Mouse (Mus musculus): ENCODE data around the gene B3gnt8. TPM values are rescaled to one million over a fixed set of nuclear protein-coding genes. Genes with fewer than 3 reads are reported as not detected.

The B3gnt8 gene
- polyA plus RNA-seq, 1 experiment from 2014 or later, result 10.5 TPM

- Histone ChIP-seq H3K4me2 (ENCODE audit: low read depth, low read length) (no peak within 1 kb of the TSS), H3K27ac (ENCODE audit: low read length) (no peak within 1 kb of the TSS), H3K4me3 (ENCODE audit: low read length) (no peak within 1 kb of the TSS), H3K9ac (ENCODE audit: low read length) (no peak within 1 kb of the TSS), H3K9me3 (ENCODE audit: control insufficient read depth, low read length) (no peaks in the 10 kb centered on the region), H3K36me3 (ENCODE audit: control insufficient read depth, insufficient read depth, low read length) (no peaks in the 10 kb centered on the region), H3K4me1 (replicated peaks; ENCODE audit: control insufficient read depth, insufficient read depth, low read length) (no peaks in the 10 kb centered on the region; the same call in 1 of the 2 replicates), H3K27me3 (ENCODE audit: control insufficient read depth, insufficient read depth, low read depth, low read length) (no peaks in the 10 kb centered on the region; the same call in 1 of the 2 replicates)
- WGBS, result 72% methylated on average over 5 of the region's 5 CpGs
- no peak for ATAC-seq (ENCODE audit: low read depth)
Observed at GRCm38 (mm10) chr7:25615706-25616011, 10.8 kb upstream of the B3gnt8 start, which contains the start of gene Erich4. Erich4 (minus strand) TSS chr7:25615892.

GRCm38 (mm10) chr7:25617376-25618160 is 8.9 kb upstream of the B3gnt8 start:
- Histone ChIP-seq H3K27ac (ENCODE audit: low read length) (no peak overlapping the region), H3K4me3 (ENCODE audit: low read length) (no peak overlapping the region), H3K9ac (ENCODE audit: low read length) (no peak overlapping the region), H3K27me3 (ENCODE audit: control insufficient read depth, insufficient read depth, low read depth, low read length) (no peaks in the 10 kb centered on the region), H3K36me3 (ENCODE audit: control insufficient read depth, insufficient read depth, low read length) (no peaks in the 10 kb centered on the region), H3K4me1 (replicated peaks; ENCODE audit: control insufficient read depth, insufficient read depth, low read length) (no peaks in the 10 kb centered on the region; the same call in 1 of the 2 replicates), H3K4me2 (ENCODE audit: low read depth, low read length) (no peak overlapping the region), H3K9me3 (ENCODE audit: control insufficient read depth, low read length) (no peaks in the 10 kb centered on the region)
- no peak for ATAC-seq (ENCODE audit: low read depth)
- 82% methylated on average over 10 of the region's 10 CpGs for WGBS

GRCm38 (mm10) chr7:25618865-25619721 is 7.4 kb upstream of the B3gnt8 start, which contains the start of gene Dmac2:
Dmac2 (plus strand) TSS chr7:25619414.
- Histone ChIP-seq H3K4me3 (ENCODE audit: low read length) (peak within 1 kb of the TSS; percentile 69), H3K4me2 (ENCODE audit: low read depth, low read length) (peak within 1 kb of the TSS; percentile 70), H3K4me1 (replicated peaks; ENCODE audit: control insufficient read depth, insufficient read depth, low read length) (no peaks in the 10 kb centered on the region; the same call in 1 of the 2 replicates), H3K27ac (ENCODE audit: low read length) (0 out of 2 replicates have a peak within 1 kb of the TSS, but pooled peaks have one; percentile 12), H3K36me3 (ENCODE audit: control insufficient read depth, insufficient read depth, low read length) (no peaks in the 10 kb centered on the region), H3K27me3 (ENCODE audit: control insufficient read depth, insufficient read depth, low read depth, low read length) (no peaks in the 10 kb centered on the region), H3K9me3 (ENCODE audit: control insufficient read depth, low read length) (no peaks in the 10 kb centered on the region), H3K9ac (ENCODE audit: low read length) (peak within 1 kb of the TSS; percentile 70)
- peak; percentile 94 for ATAC-seq (ENCODE audit: low read depth)
- WGBS, result 1% methylated on average over 53 of the region's 53 CpGs

GRCm38 (mm10) chr7:25619722-25619991 is 6.8 kb upstream of the B3gnt8 start:
- no peak for ATAC-seq (ENCODE audit: low read depth)
- no peaks in the 10 kb centered on the region for H3K27me3 ChIP-seq (ENCODE audit: control insufficient read depth, insufficient read depth, low read depth, low read length)
- 0 out of 2 replicates have a peak overlapping the region, but pooled peaks have one; percentile 12 for H3K27ac ChIP-seq (ENCODE audit: low read length)
- no peaks in the 10 kb centered on the region for H3K9me3 ChIP-seq (ENCODE audit: control insufficient read depth, low read length)
- WGBS, result 13% methylated on average over 5 of the region's 5 CpGs
- no peaks in the 10 kb centered on the region for H3K36me3 ChIP-seq (ENCODE audit: control insufficient read depth, insufficient read depth, low read length)
- H3K4me2 ChIP-seq (ENCODE audit: low read depth, low read length), result peak overlapping the region; percentile 70
- peak overlapping the region; percentile 69 for H3K4me3 ChIP-seq (ENCODE audit: low read length)
- H3K4me1 ChIP-seq (replicated peaks; ENCODE audit: control insufficient read depth, insufficient read depth, low read length), result no peaks in the 10 kb centered on the region; the same call in 1 of the 2 replicates
- H3K9ac ChIP-seq (ENCODE audit: low read length), result peak overlapping the region; percentile 70

- H3K27me3 ChIP-seq (ENCODE audit: control insufficient read depth, insufficient read depth, low read depth, low read length), result no peaks in the 10 kb centered on the region
- no peaks in the 10 kb centered on the region for H3K9me3 ChIP-seq (ENCODE audit: control insufficient read depth, low read length)
- H3K36me3 ChIP-seq (ENCODE audit: control insufficient read depth, insufficient read depth, low read length), result no peaks in the 10 kb centered on the region
- ATAC-seq (ENCODE audit: low read depth), result no peak
- no peak overlapping the region for H3K27ac ChIP-seq (ENCODE audit: low read length)
- WGBS, result 87% methylated on average over 5 of the region's 5 CpGs
- peak overlapping the region; percentile 69 for H3K4me3 ChIP-seq (ENCODE audit: low read length)
- H3K4me1 ChIP-seq (replicated peaks; ENCODE audit: control insufficient read depth, insufficient read depth, low read length), result no peaks in the 10 kb centered on the region; the same call in 1 of the 2 replicates
- peak overlapping the region; percentile 70 for H3K4me2 ChIP-seq (ENCODE audit: low read depth, low read length)
- H3K9ac ChIP-seq (ENCODE audit: low read length), result no peak overlapping the region
Observed at GRCm38 (mm10) chr7:25620101-25620500, 6.4 kb upstream of the B3gnt8 start.

- Histone ChIP-seq H3K27me3 (ENCODE audit: control insufficient read depth, insufficient read depth, low read depth, low read length) (no peaks in the 10 kb centered on the region), H3K9ac (ENCODE audit: low read length) (no peak overlapping the region), H3K9me3 (ENCODE audit: control insufficient read depth, low read length) (no peaks in the 10 kb centered on the region), H3K4me1 (replicated peaks; ENCODE audit: control insufficient read depth, insufficient read depth, low read length) (no peaks in the 10 kb centered on the region; the same call in 1 of the 2 replicates), H3K27ac (ENCODE audit: low read length) (no peak overlapping the region), H3K4me3 (ENCODE audit: low read length) (no peak overlapping the region), H3K36me3 (ENCODE audit: control insufficient read depth, insufficient read depth, low read length) (no peaks in the 10 kb centered on the region), H3K4me2 (ENCODE audit: low read depth, low read length) (no peak overlapping the region)
- WGBS, result 85% methylated on average over 11 of the region's 11 CpGs
- no peak for ATAC-seq (ENCODE audit: low read depth)
Observed at GRCm38 (mm10) chr7:25620751-25621150, 5.7 kb upstream of the B3gnt8 start.

- 90% methylated on average over 11 of the region's 11 CpGs for WGBS
- ATAC-seq (ENCODE audit: low read depth), result no peak
- no peak overlapping the region for H3K9ac ChIP-seq (ENCODE audit: low read length)
- H3K4me3 ChIP-seq (ENCODE audit: low read length), result no peak overlapping the region
- no peaks in the 10 kb centered on the region for H3K9me3 ChIP-seq (ENCODE audit: control insufficient read depth, low read length)
- H3K4me2 ChIP-seq (ENCODE audit: low read depth, low read length), result no peak overlapping the region
- peaks cover 21% of the 10 kb centered on the region for H3K4me1 ChIP-seq (replicated peaks; ENCODE audit: control insufficient read depth, insufficient read depth, low read length)
- H3K27me3 ChIP-seq (ENCODE audit: control insufficient read depth, insufficient read depth, low read depth, low read length), result no peaks in the 10 kb centered on the region
- no peaks in the 10 kb centered on the region for H3K36me3 ChIP-seq (ENCODE audit: control insufficient read depth, insufficient read depth, low read length)
- H3K27ac ChIP-seq (ENCODE audit: low read length), result no peak overlapping the region
Observed at GRCm38 (mm10) chr7:25623857-25624370, 2.5 kb upstream of the B3gnt8 start.

- no peak overlapping the region for H3K4me2 ChIP-seq (ENCODE audit: low read depth, low read length)
- H3K4me1 ChIP-seq (replicated peaks; ENCODE audit: control insufficient read depth, insufficient read depth, low read length), result peaks cover 21% of the 10 kb centered on the region
- H3K4me3 ChIP-seq (ENCODE audit: low read length), result no peak overlapping the region
- H3K27ac ChIP-seq (ENCODE audit: low read length), result no peak overlapping the region; the same call in 1 of the 2 replicates
- H3K36me3 ChIP-seq (ENCODE audit: control insufficient read depth, insufficient read depth, low read length), result peaks cover 2% of the 10 kb centered on the region
- no peaks in the 10 kb centered on the region for H3K27me3 ChIP-seq (ENCODE audit: control insufficient read depth, insufficient read depth, low read depth, low read length)
- WGBS, result 61% methylated on average over 5 of the region's 5 CpGs
- peak; percentile 13; the same call in 1 of the 2 replicates for ATAC-seq (ENCODE audit: low read depth)
- peak overlapping the region; percentile 9; the same call in 1 of the 2 replicates for H3K9ac ChIP-seq (ENCODE audit: low read length)
- no peaks in the 10 kb centered on the region for H3K9me3 ChIP-seq (ENCODE audit: control insufficient read depth, low read length)
Observed at GRCm38 (mm10) chr7:25624851-25625250, 1.6 kb upstream of the B3gnt8 start.
